Mouse (Mus musculus) neural tube, embryonic 11.5 days (tissue): ENCODE results near the gene 2310039H08Rik. TPM values are rescaled to one million over a fixed set of nuclear protein-coding genes. Genes with fewer than 3 reads are reported as not detected.

Experiments used
- ATAC-seq: fragments of 200-750 bp; cut with Nextera tagmentation; 2 replicates; pipeline ENCODE4 v1.8.0; 2017; ENCODE audit warnings: moderate number of reproducible peaks, mild to moderate bottlenecking, moderate TSS enrichment, moderate library complexity; ENCODE audit not compliant: insufficient read depth, low FRiP score, low TSS enrichment
- DNase-seq: peaks from one replicate; pipeline ENCODE4 v3.0.0-alpha.2; 2015; ENCODE audit warnings: low spot score
- H3K27ac ChIP-seq: fragments of 300-500 bp; sonication (generic); 2 replicates; pipeline ENCODE4 v1.5.1; 2014; ENCODE audit warnings: low read depth, mild to moderate bottlenecking, low read length
- H3K27me3 ChIP-seq: fragments of 300-500 bp; sonication (generic); 2 replicates; pipeline ENCODE4 v1.6.1; 2014; ENCODE audit warnings: mild to moderate bottlenecking, low read length, mixed read lengths; ENCODE audit not compliant: control insufficient read depth, insufficient read depth
- H3K36me3 ChIP-seq: fragments of 300-500 bp; sonication (generic); 2 replicates; pipeline ENCODE4 v1.6.1; 2014; ENCODE audit warnings: mild to moderate bottlenecking, low read length, moderate library complexity, mixed read lengths; ENCODE audit not compliant: control insufficient read depth, insufficient read depth
- H3K4me1 ChIP-seq: fragments of 300-500 bp; sonication (generic); 2 replicates; pipeline ENCODE4 v1.6.1; 2014; ENCODE audit warnings: low read length, mixed read lengths; ENCODE audit not compliant: control insufficient read depth, insufficient read depth
- H3K4me2 ChIP-seq: fragments of 300-500 bp; sonication (generic); 2 replicates; pipeline ENCODE4 v1.6.1; 2014; ENCODE audit warnings: low read depth, mild to moderate bottlenecking, moderate library complexity
- H3K4me3 ChIP-seq: fragments of 300-500 bp; sonication (generic); 2 replicates; pipeline ENCODE4 v1.5.1; 2014; ENCODE audit warnings: low read depth, low read length
- H3K9ac ChIP-seq: fragments of 300-500 bp; sonication (generic); 2 replicates; pipeline ENCODE4 v1.6.1; 2014; ENCODE audit warnings: mild to moderate bottlenecking, low read length
- H3K9me3 ChIP-seq: fragments of 300-500 bp; sonication (generic); 2 replicates; pipeline ENCODE4 v1.6.1; 2016; ENCODE audit warnings: low read length; ENCODE audit not compliant: control insufficient read depth
- WGBS: fragments of 180-500 bp; shearing (Covaris S2); extraction: QIAGEN DNeasy Blood & Tissue Kit; methylation state at CpG from one replicate; pipeline ENCODE4 v1.1.7; 2014; 5-methylcytosine and 5-hydroxymethylcytosine counted together
- polyA plus RNA-seq: library from polyadenylated mRNA; unstranded; fragments of >200 nt; fragmentation: Nextera tagmentation; extraction: Ambion mirVana; gene quantifications from 2 replicates; pipeline ENCODE4 v1.2.1, GENCODE M21; 2014

2310039H08Rik gene
- 45.7 and 47.8 TPM in 2 replicates for polyA plus RNA-seq

DNA sequence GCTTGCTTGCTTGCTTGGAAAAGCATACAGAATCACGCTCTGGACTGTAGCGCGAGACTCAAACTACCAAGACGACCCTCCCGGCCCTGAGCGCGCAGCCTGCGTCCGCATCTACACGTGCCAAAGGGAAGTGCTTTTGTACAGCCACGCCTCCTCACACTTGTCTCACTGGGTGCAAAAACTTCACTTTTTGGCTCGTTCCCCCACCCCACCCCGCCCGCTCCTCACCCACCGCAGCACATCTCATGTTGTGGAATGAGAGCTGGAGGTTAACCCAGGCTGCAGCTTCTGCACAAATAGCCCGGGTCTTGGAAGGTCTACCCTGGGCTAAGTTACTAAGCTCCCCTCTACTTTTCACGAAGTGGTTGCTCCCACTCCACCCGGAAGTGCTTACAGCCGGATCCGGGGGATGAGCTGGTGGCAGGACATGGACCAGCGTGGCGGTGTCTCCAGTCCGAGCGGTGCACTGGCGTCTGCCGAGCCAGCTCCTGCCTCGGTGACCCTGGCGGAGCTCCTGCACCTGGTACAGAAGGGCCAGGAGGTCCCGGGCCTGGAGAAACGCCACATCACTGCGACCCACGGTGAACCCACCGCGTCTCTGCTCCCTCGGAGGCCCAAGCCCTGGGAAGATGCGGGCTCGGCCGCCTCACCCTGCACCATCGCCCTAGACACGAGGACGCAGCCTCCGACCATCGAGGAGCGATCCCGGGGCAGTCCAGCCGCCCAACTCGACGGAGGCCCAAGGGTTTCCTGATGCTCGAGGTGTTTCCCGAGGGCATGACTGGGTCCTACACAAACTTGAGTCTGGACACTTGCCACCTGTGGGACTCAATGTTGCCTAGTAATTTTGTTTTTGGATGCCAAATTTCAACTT, at the start of gene 2310039H08Rik:
Gene 2310039H08Rik, plus strand, starts transcription at position 232 of the 874 bp plus-strand sequence.
- ATAC-seq (peak; percentile 89), DNase-seq (peak; percentile 88)
- H3K27ac ChIP-seq, result 0 out of 2 replicates have a peak within 1 kb of the TSS, but pooled peaks have one; percentile 21
- H3K36me3 ChIP-seq, result peaks cover 13% of the 10 kb centered on the region
- H3K4me2 ChIP-seq, result peak within 1 kb of the TSS; percentile 85
- peak within 1 kb of the TSS; percentile 84 for H3K9ac ChIP-seq
- peak within 1 kb of the TSS; percentile 84 for H3K4me3 ChIP-seq
- H3K4me1 ChIP-seq, result peaks cover 13% of the 10 kb centered on the region
- under 1% methylated on average over 50 of the region's 50 CpGs for WGBS
- H3K9me3 ChIP-seq, result no peaks in the 10 kb centered on the region
- H3K27me3 ChIP-seq, result no peaks in the 10 kb centered on the region

DNA sequence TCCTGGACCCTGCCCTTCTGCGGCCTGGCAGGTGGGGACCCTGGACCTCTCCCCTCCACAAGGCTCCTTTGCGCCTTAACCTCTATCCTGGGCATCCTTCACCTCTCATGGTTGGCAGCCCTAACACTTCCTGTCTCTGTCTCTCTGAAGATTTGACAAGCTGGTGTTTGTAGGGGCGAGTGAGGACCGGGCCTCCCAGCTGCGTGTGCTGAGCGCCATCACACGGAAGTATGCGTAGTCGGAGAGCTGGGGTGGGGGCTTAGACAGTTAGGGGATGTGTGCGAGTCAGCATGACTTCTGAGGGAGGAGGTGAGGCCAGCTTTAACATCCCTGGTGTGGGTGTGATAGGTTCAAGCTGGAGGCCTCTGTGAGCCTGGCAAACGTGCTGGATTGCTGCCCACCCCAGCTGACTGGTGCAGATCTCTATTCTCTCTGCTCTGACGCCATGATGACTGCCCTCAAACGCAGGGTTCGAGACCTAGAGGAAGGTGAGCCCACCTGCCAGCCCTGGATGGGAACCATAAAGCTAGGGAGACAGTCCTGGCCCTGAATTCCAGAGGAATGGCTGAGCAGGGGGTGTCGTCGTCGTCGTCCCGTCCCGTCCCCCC, 47.9 kb upstream of the 2310039H08Rik start:
- peaks cover 4% of the 10 kb centered on the region; the same call in 1 of the 2 replicates for H3K36me3 ChIP-seq
- ATAC-seq, result no peak
- no peak overlapping the region for H3K4me3 ChIP-seq
- peaks cover 6% of the 10 kb centered on the region; the same call in 1 of the 2 replicates for H3K27me3 ChIP-seq
- 82% methylated on average over 18 of the region's 20 CpGs for WGBS
- no peak for DNase-seq
- H3K4me2 ChIP-seq, result no peak overlapping the region
- H3K27ac ChIP-seq, result no peak overlapping the region
- no peak overlapping the region for H3K9ac ChIP-seq
- no peaks in the 10 kb centered on the region for H3K4me1 ChIP-seq
- no peaks in the 10 kb centered on the region for H3K9me3 ChIP-seq

DNA sequence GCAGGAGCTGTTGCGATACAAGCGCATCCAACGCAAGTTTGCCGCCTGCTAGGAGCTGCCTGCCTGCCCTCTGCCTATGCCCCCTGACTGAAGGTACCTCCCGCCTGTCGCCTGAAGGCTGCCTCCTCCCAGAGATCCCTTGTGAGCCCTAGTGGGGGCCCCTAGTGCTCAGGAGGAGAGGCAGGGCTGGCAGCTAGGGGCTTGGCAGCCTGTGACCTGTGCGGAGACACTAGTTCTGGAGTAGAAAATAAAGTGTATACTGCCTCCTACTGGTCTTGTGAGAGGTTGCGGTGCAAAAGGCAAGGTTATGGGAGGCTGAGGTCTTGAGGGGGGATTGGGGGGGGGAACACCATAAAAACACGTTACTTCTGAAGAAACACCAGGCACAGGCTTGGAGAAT, 47.2 kb upstream of the 2310039H08Rik start:
- no peak overlapping the region for H3K27ac ChIP-seq
- WGBS, result 49% methylated on average over 9 of the region's 9 CpGs
- H3K4me1 ChIP-seq, result no peaks in the 10 kb centered on the region
- DNase-seq (peak; percentile 55), ATAC-seq (no peak)
- no peaks in the 10 kb centered on the region for H3K9me3 ChIP-seq
- H3K4me3 ChIP-seq, result no peak overlapping the region
- peaks cover 4% of the 10 kb centered on the region; the same call in 1 of the 2 replicates for H3K36me3 ChIP-seq
- no peak overlapping the region for H3K4me2 ChIP-seq
- peaks cover 6% of the 10 kb centered on the region; the same call in 1 of the 2 replicates for H3K27me3 ChIP-seq
- no peak overlapping the region for H3K9ac ChIP-seq

DNA sequence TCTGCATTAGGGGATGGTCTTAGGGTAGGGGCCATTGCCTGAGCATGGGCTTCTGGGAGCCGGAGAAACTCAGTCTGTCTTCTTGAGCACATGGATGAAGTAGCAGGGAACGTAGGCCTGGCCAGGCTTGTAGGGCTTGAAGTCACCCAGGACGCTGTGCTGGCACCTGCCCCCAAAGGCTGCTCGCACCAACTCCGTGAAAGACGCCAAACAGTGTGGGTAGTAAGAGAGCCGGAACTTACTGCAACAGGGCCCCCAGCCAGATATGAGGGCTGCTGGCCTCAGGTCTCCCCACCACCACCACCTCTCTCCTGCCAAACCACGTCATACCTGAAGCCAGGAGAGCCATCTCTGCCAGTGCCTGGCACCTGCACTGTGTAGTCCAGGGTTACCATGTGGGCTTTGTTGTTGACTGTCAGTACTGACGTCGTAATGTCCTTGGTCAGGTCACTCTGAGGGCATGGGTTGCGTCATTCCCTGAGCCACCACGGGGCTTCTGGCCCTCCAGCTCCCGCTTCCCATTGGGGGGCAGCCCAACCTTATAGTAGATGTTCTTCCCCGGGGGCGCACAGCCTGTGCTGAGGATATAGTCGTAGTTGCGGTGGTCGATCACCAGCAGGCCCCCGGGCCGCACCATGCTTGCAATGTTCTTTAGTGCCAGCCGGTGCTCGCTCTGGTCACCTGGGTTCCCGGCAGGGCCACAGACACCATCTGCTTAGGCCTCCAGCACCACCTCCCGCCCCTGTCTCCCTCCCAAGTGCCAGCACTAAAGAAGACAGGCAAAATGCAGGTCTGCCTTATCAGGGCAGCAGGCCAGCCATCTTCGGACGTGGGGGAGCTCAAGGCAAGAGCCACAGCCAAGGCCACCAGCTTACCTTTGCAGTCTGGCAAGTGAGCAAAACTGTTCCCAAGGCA, 46.4 kb upstream of the 2310039H08Rik start:
- no peak overlapping the region for H3K4me2 ChIP-seq
- H3K9me3 ChIP-seq, result no peaks in the 10 kb centered on the region
- no peaks in the 10 kb centered on the region for H3K4me1 ChIP-seq
- H3K4me3 ChIP-seq, result no peak overlapping the region
- DNase-seq (no peak), ATAC-seq (no peak)
- no peak overlapping the region for H3K27ac ChIP-seq
- 91% methylated on average over 26 of the region's 26 CpGs for WGBS
- peaks cover 4% of the 10 kb centered on the region; the same call in 1 of the 2 replicates for H3K36me3 ChIP-seq
- peaks cover 6% of the 10 kb centered on the region; the same call in 1 of the 2 replicates for H3K27me3 ChIP-seq
- H3K9ac ChIP-seq, result no peak overlapping the region

DNA sequence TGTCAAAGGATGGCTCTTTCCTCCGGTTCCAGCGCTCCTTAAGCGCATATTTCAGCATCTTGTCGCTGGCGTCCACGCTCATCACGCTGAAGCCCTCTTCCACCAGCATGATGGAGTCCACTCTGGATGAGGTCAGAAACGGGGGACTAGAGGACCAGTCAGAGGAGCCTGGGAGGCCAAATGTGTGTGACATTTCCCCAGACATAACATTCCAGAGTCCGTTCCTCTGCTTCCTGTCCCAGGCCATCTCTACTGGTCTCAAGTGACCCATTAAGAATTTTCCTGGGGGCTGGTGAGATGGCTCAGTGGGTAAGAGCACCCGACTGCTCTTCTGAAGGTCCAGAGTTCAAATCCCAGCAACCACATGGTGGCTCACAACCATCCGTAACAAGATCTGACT, 45.2 kb upstream of the 2310039H08Rik start:
- no peaks in the 10 kb centered on the region for H3K4me1 ChIP-seq
- peaks cover 2% of the 10 kb centered on the region; the same call in 1 of the 2 replicates for H3K36me3 ChIP-seq
- H3K4me3 ChIP-seq, result no peak overlapping the region
- H3K27ac ChIP-seq, result no peak overlapping the region
- no peak overlapping the region for H3K9ac ChIP-seq
- WGBS, result 87% methylated on average over 11 of the region's 11 CpGs
- peaks cover 6% of the 10 kb centered on the region; the same call in 1 of the 2 replicates for H3K27me3 ChIP-seq
- no peak for DNase-seq
- no peak overlapping the region for H3K4me2 ChIP-seq
- H3K9me3 ChIP-seq, result no peaks in the 10 kb centered on the region
- no peak for ATAC-seq

DNA sequence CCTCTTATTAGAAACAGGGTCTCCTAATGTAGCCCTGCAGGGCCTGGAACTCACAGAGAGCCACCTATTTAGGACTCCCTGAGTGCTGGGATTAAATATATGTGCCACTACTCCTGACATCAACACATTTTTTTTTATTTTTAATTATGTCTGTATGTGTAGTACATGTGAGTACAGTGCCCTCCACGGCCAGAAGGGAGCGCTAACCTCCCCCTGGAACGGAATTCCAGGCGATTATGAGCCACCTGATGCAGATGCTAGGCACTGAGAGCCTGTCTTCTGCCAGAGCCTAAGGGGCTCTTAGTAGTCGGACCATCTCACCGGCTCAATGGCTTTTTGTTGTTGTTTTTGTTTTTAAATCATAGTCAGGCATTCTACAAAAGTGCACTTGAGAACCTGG, 44.4 kb upstream of the 2310039H08Rik start:
- H3K9ac ChIP-seq, result no peak overlapping the region
- ATAC-seq (no peak), DNase-seq (peak; percentile 29)
- H3K9me3 ChIP-seq, result no peaks in the 10 kb centered on the region
- peaks cover 6% of the 10 kb centered on the region; the same call in 1 of the 2 replicates for H3K27me3 ChIP-seq
- H3K4me1 ChIP-seq, result no peaks in the 10 kb centered on the region
- peaks cover 2% of the 10 kb centered on the region; the same call in 1 of the 2 replicates for H3K36me3 ChIP-seq
- H3K4me3 ChIP-seq, result no peak overlapping the region
- H3K4me2 ChIP-seq, result no peak overlapping the region
- no peak overlapping the region for H3K27ac ChIP-seq
- WGBS, result 43% methylated on average over 6 of the region's 6 CpGs

DNA sequence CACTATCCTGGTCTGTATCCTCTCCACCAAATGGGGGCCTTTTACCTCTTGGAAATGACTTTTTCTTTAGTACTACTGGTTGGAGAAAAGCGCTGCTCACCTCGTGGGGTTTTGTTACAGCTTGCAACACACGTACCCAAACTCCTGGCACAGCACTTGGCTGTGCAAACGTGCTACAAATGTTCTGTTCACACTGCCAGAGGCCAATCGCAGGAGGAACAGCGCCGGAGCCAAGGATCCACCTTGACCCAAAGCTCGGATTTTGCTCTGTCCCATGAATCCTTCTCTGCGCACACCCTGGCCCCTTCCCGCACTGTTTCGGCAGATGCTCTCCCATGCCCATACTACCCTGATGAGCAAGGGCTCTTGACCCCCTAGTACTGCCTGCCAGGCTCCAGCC, 43.9 kb upstream of the 2310039H08Rik start:
- no peak for DNase-seq
- no peak overlapping the region for H3K27ac ChIP-seq
- peaks cover 6% of the 10 kb centered on the region; the same call in 1 of the 2 replicates for H3K27me3 ChIP-seq
- ATAC-seq, result no peak
- peak overlapping the region; percentile 32; the same call in 1 of the 2 replicates for H3K9ac ChIP-seq
- no peak overlapping the region for H3K4me2 ChIP-seq
- H3K9me3 ChIP-seq, result no peaks in the 10 kb centered on the region
- H3K4me1 ChIP-seq, result no peaks in the 10 kb centered on the region
- H3K36me3 ChIP-seq, result no peaks in the 10 kb centered on the region; the same call in 1 of the 2 replicates
- H3K4me3 ChIP-seq, result no peak overlapping the region
- 41% methylated on average over 11 of the region's 11 CpGs for WGBS

DNA sequence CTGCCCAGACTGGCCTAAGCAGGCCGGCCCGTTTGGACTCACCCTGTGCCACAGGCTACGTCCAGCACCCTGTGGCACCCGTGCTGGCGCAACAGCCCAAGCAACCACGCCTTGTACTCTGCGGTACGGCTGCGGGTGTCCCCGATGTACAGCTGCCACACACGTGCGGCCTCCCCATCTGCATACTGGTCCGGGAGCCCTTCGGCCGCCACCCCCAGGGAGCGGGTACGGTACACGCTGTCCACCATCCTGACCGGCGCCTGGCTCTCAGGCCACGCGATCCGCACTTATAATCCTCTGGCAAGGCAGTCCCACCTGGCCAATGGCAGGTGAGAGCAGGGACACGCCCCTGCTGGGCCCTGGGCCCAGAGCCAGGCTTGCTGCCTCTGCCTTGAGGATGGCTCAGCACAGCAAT, 43.5 kb upstream of the 2310039H08Rik start, which contains the start of gene Gnmt:
Gene Gnmt, minus strand, starts transcription at position 265 of the 415 bp plus-strand sequence.
- Histone ChIP-seq H3K36me3 (no peaks in the 10 kb centered on the region; the same call in 1 of the 2 replicates), H3K4me1 (no peaks in the 10 kb centered on the region), H3K9me3 (no peaks in the 10 kb centered on the region), H3K9ac (peak within 1 kb of the TSS; percentile 32; the same call in 1 of the 2 replicates), H3K4me3 (no peak within 1 kb of the TSS), H3K4me2 (no peak within 1 kb of the TSS; the same call in 1 of the 2 replicates), H3K27ac (no peak within 1 kb of the TSS), H3K27me3 (peaks cover 6% of the 10 kb centered on the region; the same call in 1 of the 2 replicates)
- no peak for DNase-seq
- WGBS, result 18% methylated on average over 24 of the region's 24 CpGs
- ATAC-seq, result no peak
